Mouse (Mus musculus) liver, embryonic 13.5 days (tissue): Measurements from ENCODE around the gene Mlh3. TPM values are rescaled to one million over a fixed set of nuclear protein-coding genes. Genes with fewer than 3 reads are reported as not detected.

Experiments used
- ATAC-seq: fragments of 200-750 bp; cut with Nextera tagmentation; 2 replicates; pipeline ENCODE4 v1.8.0; 2017; ENCODE audit warnings: low read depth, mild to moderate bottlenecking, moderate number of reproducible peaks, moderate library complexity
- DNase-seq: peaks from one replicate; pipeline ENCODE4 v3.0.0; 2022
- H3K27ac ChIP-seq: fragments of 300-500 bp; sonication (generic); 2 replicates; pipeline ENCODE4 v1.5.1; 2015; ENCODE audit warnings: moderate library complexity, mild to moderate bottlenecking, inconsistent platforms
- H3K27me3 ChIP-seq: fragments of 300-500 bp; sonication (generic); 2 replicates; pipeline ENCODE4 v1.6.1; 2015; ENCODE audit warnings: mild to moderate bottlenecking, inconsistent platforms
- H3K36me3 ChIP-seq: fragments of 300-500 bp; sonication (generic); 2 replicates; pipeline ENCODE4 v1.6.1; 2015; ENCODE audit warnings: mild to moderate bottlenecking, inconsistent platforms
- H3K4me1 ChIP-seq: fragments of 300-500 bp; sonication (generic); replicated peaks from 2 replicates; pipeline ENCODE4 v1.6.1; 2015; ENCODE audit warnings: inconsistent platforms
- H3K4me2 ChIP-seq: fragments of 300-500 bp; sonication (generic); 2 replicates; pipeline ENCODE4 v1.6.1; 2015; ENCODE audit warnings: inconsistent platforms, mild to moderate bottlenecking, moderate library complexity
- H3K4me3 ChIP-seq: fragments of 300-500 bp; sonication (generic); replicated peaks from 2 replicates; pipeline ENCODE4 v1.5.1; 2015; ENCODE audit warnings: mild to moderate bottlenecking, inconsistent platforms
- H3K9ac ChIP-seq: fragments of 300-500 bp; sonication (generic); 2 replicates; pipeline ENCODE4 v1.6.1; 2015; ENCODE audit warnings: mild to moderate bottlenecking, inconsistent platforms
- H3K9me3 ChIP-seq: fragments of 300-500 bp; sonication (generic); replicated peaks from 2 replicates; pipeline ENCODE4 v1.6.1; 2016; ENCODE audit warnings: inconsistent platforms
- WGBS: fragments of 180-500 bp; shearing (Covaris S2); methylation state at CpG from one replicate; pipeline ENCODE4 v1.1.7; 2015; ENCODE audit not compliant: insufficient replicate concordance; 5-methylcytosine and 5-hydroxymethylcytosine counted together
- polyA plus RNA-seq: library from polyadenylated mRNA; unstranded; fragments of >200 nt; fragmentation: Nextera tagmentation; extraction: Ambion mirVana; gene quantifications from 2 replicates; pipeline ENCODE4 v1.2.1, GENCODE M21; 2015

The Mlh3 gene
- polyA plus RNA-seq, 1 experiment from 2014 or later = 2.8 TPM

GRCm38 (mm10) chr12:85227227-85227626 lies 43.2 kb downstream of the Mlh3 start:
- Histone ChIP-seq H3K9ac (no peak overlapping the region), H3K27me3 (no peaks in the 10 kb centered on the region), H3K27ac (no peak overlapping the region), H3K4me2 (no peak overlapping the region), H3K4me3 (no peak overlapping the region), H3K4me1 (no peaks in the 10 kb centered on the region), H3K36me3 (peaks cover 49% of the 10 kb centered on the region), H3K9me3 (no peaks in the 10 kb centered on the region)
- DNase-seq (no peak), ATAC-seq (no peak)
- 81% methylated on average over 7 of the region's 7 CpGs for WGBS

GRCm38 (mm10) chr12:85219905-85220290 lies 50.5 kb downstream of the Mlh3 start:
- ATAC-seq = no peak

GRCm38 (mm10) chr12:85219236-85219904 lies 51.0 kb downstream of the Mlh3 start, which contains the start of gene Eif2b2:
TSS of gene Eif2b2 (plus strand) at chr12:85219481.
- H3K27ac ChIP-seq = peak within 1 kb of the TSS; percentile 65

More at GRCm38 (mm10) chr12:85219905-85220290, 50.5 kb downstream of the Mlh3 start:
- 3% methylated on average over 12 of the region's 12 CpGs for WGBS
- Histone ChIP-seq H3K27me3 (no peaks in the 10 kb centered on the region), H3K27ac (peak overlapping the region; percentile 65), H3K4me3 (peak overlapping the region; percentile 89), H3K4me2 (peak overlapping the region; percentile 73), H3K9ac (peak overlapping the region; percentile 77), H3K9me3 (no peaks in the 10 kb centered on the region), H3K36me3 (peaks cover 41% of the 10 kb centered on the region), H3K4me1 (peaks cover 26% of the 10 kb centered on the region)
- peak; percentile 29 for DNase-seq

DNA sequence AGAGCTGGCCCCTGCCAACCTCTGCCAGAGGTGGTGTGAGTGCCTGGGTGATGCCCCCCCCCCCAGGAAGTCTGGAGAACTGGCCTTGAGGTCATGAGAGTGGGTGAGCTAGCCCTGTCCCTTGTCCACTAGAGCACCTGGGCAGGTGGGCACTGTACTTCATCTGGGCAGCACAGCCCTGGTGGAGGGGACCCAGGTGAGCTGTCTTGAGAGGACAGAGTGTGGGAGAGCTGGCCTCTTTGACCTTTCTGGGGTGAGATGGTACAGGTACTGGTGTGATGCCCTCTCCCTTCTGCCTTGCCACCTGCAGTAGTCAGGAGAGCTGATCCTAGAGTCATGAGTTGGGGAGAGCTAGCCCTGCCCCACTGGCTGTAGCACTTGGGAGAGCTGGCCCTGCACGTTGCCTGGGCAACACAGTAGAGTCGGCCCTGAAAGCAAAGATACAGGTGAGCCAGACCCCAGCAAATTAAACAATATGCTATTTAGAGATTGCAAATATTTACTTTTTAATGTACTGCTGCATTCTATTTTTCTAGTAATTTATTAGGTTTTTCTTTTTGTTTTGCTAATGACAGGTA lies 52.6 kb downstream of the Mlh3 start:
- DNase-seq (no peak), ATAC-seq (no peak)
- peaks cover 21% of the 10 kb centered on the region for H3K36me3 ChIP-seq
- no peak overlapping the region for H3K9ac ChIP-seq
- no peak overlapping the region for H3K27ac ChIP-seq
- no peaks in the 10 kb centered on the region for H3K9me3 ChIP-seq
- H3K4me3 ChIP-seq = no peak overlapping the region
- H3K4me2 ChIP-seq = no peak overlapping the region
- H3K4me1 ChIP-seq = peaks cover 26% of the 10 kb centered on the region
- no peaks in the 10 kb centered on the region for H3K27me3 ChIP-seq
- 69% methylated on average over 2 of the region's 2 CpGs for WGBS

More at GRCm38 (mm10) chr12:85219236-85219904, 51.0 kb downstream of the Mlh3 start, which contains the start of gene Eif2b2:
- H3K9ac ChIP-seq = peak within 1 kb of the TSS; percentile 77
- WGBS = under 1% methylated on average over 54 of the region's 54 CpGs
- peaks cover 26% of the 10 kb centered on the region for H3K4me1 ChIP-seq
- ATAC-seq (peak; percentile 100), DNase-seq (peak; percentile 97)
- peak within 1 kb of the TSS; percentile 73 for H3K4me2 ChIP-seq
- H3K36me3 ChIP-seq = peaks cover 36% of the 10 kb centered on the region
- H3K9me3 ChIP-seq = no peaks in the 10 kb centered on the region
- H3K27me3 ChIP-seq = no peaks in the 10 kb centered on the region
- H3K4me3 ChIP-seq = peak within 1 kb of the TSS; percentile 89

DNA sequence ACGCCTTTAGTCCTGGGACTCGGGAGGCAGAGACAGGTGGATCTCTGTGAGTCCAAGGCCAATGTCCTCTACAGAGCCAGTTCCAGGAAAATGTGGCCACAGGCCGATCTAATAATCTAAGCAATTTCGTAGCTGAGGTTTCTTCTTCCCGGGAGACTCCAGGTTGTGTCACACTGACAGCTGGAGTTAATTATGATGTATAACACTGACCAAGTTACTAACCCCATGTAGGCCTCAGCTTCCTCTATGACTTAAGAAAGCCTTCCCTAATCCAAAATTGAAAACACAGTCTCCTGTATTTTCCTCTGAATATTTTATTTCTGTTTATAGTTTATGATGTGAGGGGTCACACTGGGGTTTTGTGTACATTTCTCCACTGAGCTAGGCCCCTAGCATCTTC lies 55.4 kb downstream of the Mlh3 start:
- WGBS = 75% methylated on average over 5 of the region's 5 CpGs
- H3K27me3 ChIP-seq = no peaks in the 10 kb centered on the region

GRCm38 (mm10) chr12:85208687-85209199 lies 61.7 kb downstream of the Mlh3 start:
- H3K4me2 ChIP-seq = no peak overlapping the region
- H3K4me1 ChIP-seq = no peaks in the 10 kb centered on the region
- no peak for ATAC-seq
- H3K4me3 ChIP-seq = no peak overlapping the region
- no peaks in the 10 kb centered on the region for H3K27me3 ChIP-seq
- H3K9me3 ChIP-seq = no peaks in the 10 kb centered on the region
- DNase-seq = no peak
- no peaks in the 10 kb centered on the region for H3K36me3 ChIP-seq
- no peak overlapping the region for H3K9ac ChIP-seq
- no peak overlapping the region for H3K27ac ChIP-seq
- 20% methylated on average over 7 of the region's 7 CpGs for WGBS

More for the DNA sequence above, 55.4 kb downstream of the Mlh3 start:
- ATAC-seq (no peak), DNase-seq (no peak)
- H3K4me1 ChIP-seq = peaks cover 10% of the 10 kb centered on the region
- H3K27ac ChIP-seq = no peak overlapping the region
- no peak overlapping the region for H3K9ac ChIP-seq
- no peak overlapping the region for H3K4me3 ChIP-seq
- H3K9me3 ChIP-seq = no peaks in the 10 kb centered on the region
- H3K4me2 ChIP-seq = no peak overlapping the region
- H3K36me3 ChIP-seq = no peaks in the 10 kb centered on the region

DNA sequence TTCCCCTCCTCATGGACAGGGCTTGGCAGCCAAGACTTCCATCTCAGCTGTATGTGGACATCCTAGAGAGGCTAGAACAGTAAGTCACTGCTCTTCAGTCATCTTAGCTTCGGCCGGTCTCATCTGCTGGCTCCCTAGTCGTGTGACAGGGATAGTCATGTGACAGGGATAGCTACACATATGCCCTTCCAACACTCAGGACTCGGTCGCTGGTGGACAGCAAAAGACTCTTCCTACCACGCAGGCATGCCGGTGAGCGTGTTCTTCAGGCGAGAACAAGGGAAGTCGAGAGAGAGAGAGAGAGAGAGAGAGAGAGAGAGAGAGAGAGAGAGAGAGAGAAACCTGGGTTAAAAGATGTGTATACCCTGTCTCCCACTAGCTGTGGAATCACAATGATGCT lies 65.0 kb downstream of the Mlh3 start:
- Histone ChIP-seq H3K36me3 (no peaks in the 10 kb centered on the region), H3K27me3 (no peaks in the 10 kb centered on the region), H3K4me1 (0 out of 2 replicates have a peak, but pooled peaks cover 4% of the 10 kb centered on the region), H3K27ac (no peak overlapping the region), H3K4me2 (no peak overlapping the region), H3K4me3 (no peak overlapping the region), H3K9ac (no peak overlapping the region), H3K9me3 (no peaks in the 10 kb centered on the region)
- 74% methylated on average over 10 of the region's 10 CpGs for WGBS
- DNase-seq (no peak), ATAC-seq (no peak)

DNA sequence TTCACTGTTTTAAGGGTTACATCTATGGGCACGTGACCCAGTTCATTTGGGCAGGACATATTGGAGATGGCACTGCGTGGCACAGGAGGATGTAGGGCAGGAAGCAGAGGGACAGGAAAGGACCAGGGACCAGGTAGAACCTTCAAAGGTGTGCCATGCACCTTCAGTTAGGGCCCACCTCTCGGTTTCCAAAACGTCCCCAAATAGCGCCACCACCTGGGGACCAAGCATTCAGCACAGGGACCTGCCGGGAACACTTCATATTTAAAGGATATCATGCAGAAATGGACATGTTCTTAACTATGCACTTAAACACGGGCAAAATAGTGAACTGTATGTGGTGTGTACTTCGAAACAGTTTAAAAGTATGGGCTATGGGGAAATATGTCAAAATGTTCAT lies 66.3 kb downstream of the Mlh3 start:
- H3K4me2 ChIP-seq = no peak overlapping the region
- no peaks in the 10 kb centered on the region for H3K9me3 ChIP-seq
- no peak overlapping the region for H3K9ac ChIP-seq
- H3K4me3 ChIP-seq = no peak overlapping the region
- H3K36me3 ChIP-seq = no peaks in the 10 kb centered on the region
- DNase-seq (no peak), ATAC-seq (no peak)
- WGBS = 39% methylated on average over 8 of the region's 8 CpGs
- 0 out of 2 replicates have a peak, but pooled peaks cover 4% of the 10 kb centered on the region for H3K4me1 ChIP-seq
- no peak overlapping the region for H3K27ac ChIP-seq
- H3K27me3 ChIP-seq = no peaks in the 10 kb centered on the region

GRCm38 (mm10) chr12:85203699-85204098 lies 66.7 kb downstream of the Mlh3 start:
- no peak for ATAC-seq

DNA sequence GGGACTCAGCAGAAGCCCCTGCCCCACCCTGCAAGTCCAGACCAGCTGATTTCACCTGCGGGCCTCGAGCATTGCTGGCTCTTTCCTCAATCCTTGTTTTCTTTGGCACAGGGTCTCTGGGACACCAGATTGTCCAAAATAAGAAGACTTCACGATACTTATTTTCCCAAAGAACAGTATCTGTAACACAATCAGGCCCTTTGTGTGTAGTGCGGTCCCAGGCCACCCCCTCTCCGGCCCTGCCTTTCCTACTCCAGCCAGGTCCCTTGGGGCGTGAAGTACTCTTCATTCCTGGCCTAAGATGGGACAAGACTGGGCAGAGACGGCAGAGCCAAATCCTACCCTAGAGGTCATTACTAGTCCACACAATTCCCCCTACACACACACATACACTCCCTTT lies 68.2 kb downstream of the Mlh3 start:
- Histone ChIP-seq H3K4me1 (0 out of 2 replicates have a peak, but pooled peaks cover 4% of the 10 kb centered on the region), H3K27ac (no peak overlapping the region), H3K27me3 (no peaks in the 10 kb centered on the region), H3K4me2 (no peak overlapping the region), H3K9me3 (no peaks in the 10 kb centered on the region), H3K4me3 (no peak overlapping the region), H3K36me3 (no peaks in the 10 kb centered on the region), H3K9ac (no peak overlapping the region)
- no peak for DNase-seq
- 85% methylated on average over 7 of the region's 7 CpGs for WGBS
- no peak for ATAC-seq

More at GRCm38 (mm10) chr12:85203699-85204098, 66.7 kb downstream of the Mlh3 start:
- Histone ChIP-seq H3K9ac (no peak overlapping the region), H3K27me3 (no peaks in the 10 kb centered on the region), H3K9me3 (no peaks in the 10 kb centered on the region), H3K4me2 (no peak overlapping the region), H3K36me3 (no peaks in the 10 kb centered on the region), H3K4me3 (no peak overlapping the region), H3K27ac (no peak overlapping the region), H3K4me1 (0 out of 2 replicates have a peak, but pooled peaks cover 4% of the 10 kb centered on the region)
- DNase-seq = no peak
- 56% methylated on average over 5 of the region's 5 CpGs for WGBS

DNA sequence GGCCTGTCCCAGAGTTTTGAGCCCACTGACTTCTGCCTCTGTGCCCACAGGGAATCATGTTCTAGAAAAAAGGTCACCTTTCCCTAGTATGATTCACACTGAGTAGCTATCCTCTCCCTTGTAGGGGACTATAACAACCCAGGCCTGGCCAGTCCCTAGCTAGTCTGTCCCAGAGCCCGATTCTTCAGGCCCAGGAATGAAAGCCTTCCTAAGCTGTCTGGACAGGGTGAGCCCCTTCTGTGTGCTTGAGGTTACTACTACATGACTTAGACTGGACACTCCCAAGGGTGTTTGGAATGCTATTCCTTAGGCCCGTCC lies 68.6 kb downstream of the Mlh3 start:
- 0 out of 2 replicates have a peak, but pooled peaks cover 4% of the 10 kb centered on the region for H3K4me1 ChIP-seq
- H3K9me3 ChIP-seq = no peaks in the 10 kb centered on the region
- DNase-seq (no peak), ATAC-seq (no peak)
- H3K27me3 ChIP-seq = no peaks in the 10 kb centered on the region
- no peak overlapping the region for H3K9ac ChIP-seq
- no peak overlapping the region for H3K4me2 ChIP-seq
- 64% methylated on average over 2 of the region's 2 CpGs for WGBS
- H3K4me3 ChIP-seq = no peak overlapping the region
- H3K36me3 ChIP-seq = no peaks in the 10 kb centered on the region
- H3K27ac ChIP-seq = no peak overlapping the region
